Mouse (Mus musculus): ENCODE results near the gene Nubp1.

- TF ChIP-seq GATA1 (IDR thresholded peaks at IDR 0.05; ENCODE audit: low read length) (no peak), TAL1 (IDR thresholded peaks at IDR 0.05; ENCODE audit: low read length) (no peak)
Measured at GRCm38 (mm10) chr16:10436166-10436565, 24.4 kb downstream of the Nubp1 start.
